Mouse (Mus musculus) embryonic facial prominence, embryonic 13.5 days (tissue): Measurements from ENCODE around the gene Rock2. TPM values are rescaled to one million over a fixed set of nuclear protein-coding genes. Genes with fewer than 3 reads are reported as not detected.

Experiments used
- ATAC-seq: fragments of 200-750 bp; cut with Nextera tagmentation; 2 replicates; pipeline ENCODE4 v1.8.0; 2017; ENCODE audit warnings: low read depth; ENCODE audit not compliant: insufficient number of reproducible peaks, insufficient read depth, low FRiP score, low TSS enrichment
- H3K27ac ChIP-seq: fragments of 300-500 bp; sonication (generic); 2 replicates; pipeline ENCODE4 v1.5.1; 2015; ENCODE audit warnings: moderate library complexity, mild to moderate bottlenecking, inconsistent platforms
- H3K27me3 ChIP-seq: fragments of 300-500 bp; sonication (generic); 2 replicates; pipeline ENCODE4 v1.6.1; 2015; ENCODE audit warnings: mild to moderate bottlenecking, inconsistent platforms
- H3K36me3 ChIP-seq: fragments of 300-500 bp; sonication (generic); 2 replicates; pipeline ENCODE4 v1.6.1; 2015; ENCODE audit warnings: mild to moderate bottlenecking, inconsistent platforms
- H3K4me1 ChIP-seq: fragments of 300-500 bp; sonication (generic); 2 replicates; pipeline ENCODE4 v1.6.1; 2015; ENCODE audit warnings: inconsistent platforms
- H3K4me2 ChIP-seq: fragments of 300-500 bp; sonication (generic); 2 replicates; pipeline ENCODE4 v1.6.1; 2015; ENCODE audit warnings: moderate library complexity, mild to moderate bottlenecking, inconsistent platforms
- H3K4me3 ChIP-seq: fragments of 300-500 bp; sonication (generic); 2 replicates; pipeline ENCODE4 v1.5.1; 2015; ENCODE audit warnings: mild to moderate bottlenecking, inconsistent platforms
- H3K9ac ChIP-seq: fragments of 300-500 bp; sonication (generic); 2 replicates; pipeline ENCODE4 v1.6.1; 2015; ENCODE audit warnings: mild to moderate bottlenecking, inconsistent platforms
- H3K9me3 ChIP-seq: fragments of 300-500 bp; sonication (generic); 2 replicates; pipeline ENCODE4 v1.6.1; 2016; ENCODE audit warnings: inconsistent platforms
- WGBS: fragments of 180-500 bp; shearing (Covaris S2); methylation state at CpG from one replicate; pipeline ENCODE4 v1.1.7; 2015; ENCODE audit warnings: mixed read lengths; 5-methylcytosine and 5-hydroxymethylcytosine counted together
- polyA plus RNA-seq: library from polyadenylated mRNA; unstranded; fragments of >200 nt; fragmentation: Nextera tagmentation; extraction: Ambion mirVana; gene quantifications from 2 replicates; pipeline ENCODE4 v1.2.1, GENCODE M21; 2015

The Rock2 gene
- polyA plus RNA-seq, 1 experiment from 2014 or later, result 14.6 TPM

GRCm38 (mm10) chr12:16872926-16873464 lies 21.7 kb upstream of the Rock2 start:
- H3K27me3 ChIP-seq, result no peaks in the 10 kb centered on the region
- H3K9me3 ChIP-seq, result no peaks in the 10 kb centered on the region
- no peaks in the 10 kb centered on the region for H3K36me3 ChIP-seq
- H3K27ac ChIP-seq, result no peak overlapping the region
- H3K9ac ChIP-seq, result no peak overlapping the region
- H3K4me3 ChIP-seq, result no peak overlapping the region
- 60% methylated on average over 7 of the region's 7 CpGs for WGBS
- no peak for ATAC-seq
- peaks cover 34% of the 10 kb centered on the region for H3K4me1 ChIP-seq
- H3K4me2 ChIP-seq, result no peak overlapping the region

- H3K36me3 ChIP-seq, result no peaks in the 10 kb centered on the region
- H3K4me1 ChIP-seq, result peaks cover 34% of the 10 kb centered on the region
- 0 out of 2 replicates have a peak overlapping the region, but pooled peaks have one; percentile 11 for H3K27ac ChIP-seq
- WGBS, result 70% methylated on average over 7 of the region's 7 CpGs
- H3K4me2 ChIP-seq, result no peak overlapping the region
- no peak for ATAC-seq
- H3K9me3 ChIP-seq, result no peaks in the 10 kb centered on the region
- no peak overlapping the region for H3K9ac ChIP-seq
- no peaks in the 10 kb centered on the region for H3K27me3 ChIP-seq
- H3K4me3 ChIP-seq, result no peak overlapping the region
Measured at GRCm38 (mm10) chr12:16873549-16873948, 21.1 kb upstream of the Rock2 start.

GRCm38 (mm10) chr12:16874086-16874485 lies 20.6 kb upstream of the Rock2 start:
- Histone ChIP-seq H3K4me1 (peaks cover 30% of the 10 kb centered on the region), H3K36me3 (no peaks in the 10 kb centered on the region), H3K9me3 (no peaks in the 10 kb centered on the region), H3K9ac (no peak overlapping the region), H3K4me2 (no peak overlapping the region), H3K27me3 (no peaks in the 10 kb centered on the region), H3K27ac (no peak overlapping the region), H3K4me3 (no peak overlapping the region)
- ATAC-seq, result no peak
- WGBS, result 50% methylated on average over 2 of the region's 2 CpGs

GRCm38 (mm10) chr12:16875269-16875668 lies 19.4 kb upstream of the Rock2 start:
- no peak for ATAC-seq
- no peaks in the 10 kb centered on the region for H3K9me3 ChIP-seq
- no peak overlapping the region for H3K9ac ChIP-seq
- H3K4me3 ChIP-seq, result no peak overlapping the region
- H3K36me3 ChIP-seq, result no peaks in the 10 kb centered on the region
- H3K27ac ChIP-seq, result no peak overlapping the region
- no peaks in the 10 kb centered on the region for H3K27me3 ChIP-seq
- peaks cover 18% of the 10 kb centered on the region for H3K4me1 ChIP-seq
- H3K4me2 ChIP-seq, result no peak overlapping the region
- WGBS, result 57% methylated on average over 4 of the region's 4 CpGs

GRCm38 (mm10) chr12:16875678-16876077 lies 19.0 kb upstream of the Rock2 start:
- Histone ChIP-seq H3K27me3 (no peaks in the 10 kb centered on the region), H3K27ac (no peak overlapping the region), H3K4me2 (no peak overlapping the region), H3K36me3 (no peaks in the 10 kb centered on the region), H3K4me3 (no peak overlapping the region), H3K4me1 (peaks cover 14% of the 10 kb centered on the region), H3K9ac (no peak overlapping the region), H3K9me3 (no peaks in the 10 kb centered on the region)
- WGBS, result 67% methylated on average over 7 of the region's 7 CpGs
- no peak for ATAC-seq

- H3K27me3 ChIP-seq, result no peaks in the 10 kb centered on the region
- 43% methylated on average over 3 of the region's 3 CpGs for WGBS
- no peak overlapping the region for H3K4me3 ChIP-seq
- ATAC-seq, result no peak
- no peaks in the 10 kb centered on the region for H3K9me3 ChIP-seq
- H3K4me1 ChIP-seq, result peaks cover 8% of the 10 kb centered on the region
- H3K36me3 ChIP-seq, result no peaks in the 10 kb centered on the region
- H3K27ac ChIP-seq, result no peak overlapping the region
- no peak overlapping the region for H3K9ac ChIP-seq
- H3K4me2 ChIP-seq, result no peak overlapping the region
Measured at GRCm38 (mm10) chr12:16876667-16877066, 18.0 kb upstream of the Rock2 start.

GRCm38 (mm10) chr12:16877141-16877540 lies 17.6 kb upstream of the Rock2 start:
- Histone ChIP-seq H3K9me3 (no peaks in the 10 kb centered on the region), H3K4me1 (peaks cover 8% of the 10 kb centered on the region), H3K4me2 (no peak overlapping the region), H3K36me3 (no peaks in the 10 kb centered on the region), H3K27me3 (no peaks in the 10 kb centered on the region), H3K27ac (no peak overlapping the region), H3K9ac (no peak overlapping the region), H3K4me3 (no peak overlapping the region)
- ATAC-seq, result no peak
- 57% methylated on average over 5 of the region's 5 CpGs for WGBS

GRCm38 (mm10) chr12:16877679-16878078 lies 17.0 kb upstream of the Rock2 start:
- no peak overlapping the region for H3K9ac ChIP-seq
- 33% methylated on average over 1 of the region's 1 CpGs for WGBS
- H3K4me2 ChIP-seq, result no peak overlapping the region
- H3K4me3 ChIP-seq, result no peak overlapping the region
- no peak for ATAC-seq
- H3K4me1 ChIP-seq, result peaks cover 8% of the 10 kb centered on the region
- no peaks in the 10 kb centered on the region for H3K36me3 ChIP-seq
- H3K27me3 ChIP-seq, result no peaks in the 10 kb centered on the region
- no peak overlapping the region for H3K27ac ChIP-seq
- no peaks in the 10 kb centered on the region for H3K9me3 ChIP-seq

GRCm38 (mm10) chr12:16879369-16879768 lies 15.3 kb upstream of the Rock2 start:
- H3K4me2 ChIP-seq, result no peak overlapping the region
- peaks cover 8% of the 10 kb centered on the region for H3K4me1 ChIP-seq
- no peaks in the 10 kb centered on the region for H3K27me3 ChIP-seq
- WGBS, result 96% methylated on average over 1 of the region's 1 CpGs
- H3K4me3 ChIP-seq, result no peak overlapping the region
- H3K36me3 ChIP-seq, result no peaks in the 10 kb centered on the region
- no peaks in the 10 kb centered on the region for H3K9me3 ChIP-seq
- no peak overlapping the region for H3K9ac ChIP-seq
- ATAC-seq, result no peak
- H3K27ac ChIP-seq, result no peak overlapping the region

GRCm38 (mm10) chr12:16880077-16880476 lies 14.6 kb upstream of the Rock2 start:
- no peak overlapping the region for H3K4me3 ChIP-seq
- H3K4me2 ChIP-seq, result no peak overlapping the region
- peaks cover under 1% of the 10 kb centered on the region for H3K4me1 ChIP-seq
- no peak overlapping the region for H3K27ac ChIP-seq
- ATAC-seq, result no peak
- no peaks in the 10 kb centered on the region for H3K27me3 ChIP-seq
- H3K9me3 ChIP-seq, result no peaks in the 10 kb centered on the region
- H3K36me3 ChIP-seq, result no peaks in the 10 kb centered on the region
- no peak overlapping the region for H3K9ac ChIP-seq
- 91% methylated on average over 4 of the region's 4 CpGs for WGBS

- H3K9ac ChIP-seq, result no peak overlapping the region
- 88% methylated on average over 3 of the region's 3 CpGs for WGBS
Measured at GRCm38 (mm10) chr12:16882442-16882841, 12.3 kb upstream of the Rock2 start.

GRCm38 (mm10) chr12:16883111-16883510 lies 11.6 kb upstream of the Rock2 start:
- Histone ChIP-seq H3K9me3 (no peaks in the 10 kb centered on the region), H3K4me1 (no peaks in the 10 kb centered on the region), H3K27ac (no peak overlapping the region), H3K36me3 (no peaks in the 10 kb centered on the region), H3K9ac (no peak overlapping the region), H3K4me2 (no peak overlapping the region), H3K27me3 (no peaks in the 10 kb centered on the region), H3K4me3 (no peak overlapping the region)
- WGBS, result 65% methylated on average over 7 of the region's 7 CpGs
- no peak for ATAC-seq

More at GRCm38 (mm10) chr12:16882442-16882841, 12.3 kb upstream of the Rock2 start:
- Histone ChIP-seq H3K36me3 (no peaks in the 10 kb centered on the region), H3K27me3 (no peaks in the 10 kb centered on the region), H3K4me3 (no peak overlapping the region), H3K9me3 (no peaks in the 10 kb centered on the region), H3K27ac (no peak overlapping the region), H3K4me1 (no peaks in the 10 kb centered on the region), H3K4me2 (no peak overlapping the region)
- ATAC-seq, result no peak
